Mouse (Mus musculus): ENCODE data around the gene Hist3h2a.

Hist3h2a gene

DNA sequence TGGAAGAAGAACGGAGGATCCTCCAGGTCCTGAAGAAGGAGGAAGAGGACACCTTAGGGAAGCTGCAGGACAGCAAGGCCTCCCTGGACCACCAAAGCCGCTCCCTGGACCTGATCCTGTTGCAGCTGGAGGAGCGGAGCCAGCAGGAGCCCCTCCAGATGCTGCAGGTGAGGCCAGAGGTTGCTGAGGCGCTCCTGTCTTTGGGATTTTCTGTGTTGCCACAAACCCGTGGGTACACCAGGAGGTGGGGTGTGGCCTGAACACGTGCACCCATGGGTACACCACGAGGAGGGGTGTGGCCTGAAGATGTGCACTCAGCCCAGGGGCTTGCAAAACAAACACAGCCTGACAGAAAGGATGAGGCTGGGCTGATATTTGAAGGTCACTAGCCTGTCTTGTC, 14.1 kb downstream of the Hist3h2a start:
- DNase-seq (ENCODE audit: low spot score), result no peak

DNA sequence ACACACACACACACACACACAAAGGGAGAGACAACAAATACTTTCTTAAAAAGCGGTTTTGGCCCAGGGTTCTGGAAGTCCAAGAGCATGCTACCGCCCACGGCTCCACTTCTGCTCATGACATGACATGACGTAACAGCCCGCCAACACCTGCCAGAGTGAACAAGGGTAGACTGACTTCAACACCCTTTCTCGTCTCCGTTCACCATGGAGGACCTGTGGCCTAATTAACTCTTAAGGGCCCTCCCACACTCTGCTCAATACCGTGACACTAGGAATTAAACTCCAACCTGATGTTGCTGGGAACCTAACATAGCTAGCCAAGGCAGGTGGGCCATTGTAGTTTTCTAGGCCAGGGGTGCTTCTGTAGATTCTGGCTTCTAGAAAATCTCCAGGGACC, 14.5 kb downstream of the Hist3h2a start:
- DNase-seq (ENCODE audit: low spot score), result no peak

DNA sequence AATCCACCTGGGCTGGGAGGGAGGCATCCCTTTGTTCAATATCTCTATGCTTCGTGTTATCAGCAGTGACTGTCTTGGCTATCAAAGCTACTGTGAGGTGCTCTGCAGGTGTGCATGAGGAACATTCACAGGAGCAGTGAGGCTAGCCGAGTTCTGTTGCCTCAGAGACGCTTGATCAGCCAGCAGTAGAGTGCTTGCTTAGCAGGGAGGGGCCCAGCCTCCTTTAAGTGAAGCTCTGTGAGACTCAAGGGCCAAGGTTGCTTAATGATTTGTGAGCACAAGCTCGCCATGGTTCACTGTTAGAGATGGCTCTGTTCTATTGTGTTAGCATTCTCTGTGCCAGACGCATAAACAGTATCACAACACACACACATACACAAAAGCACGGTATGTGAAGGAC, 15.2 kb downstream of the Hist3h2a start:
- DNase-seq (ENCODE audit: low spot score), result no peak

DNA sequence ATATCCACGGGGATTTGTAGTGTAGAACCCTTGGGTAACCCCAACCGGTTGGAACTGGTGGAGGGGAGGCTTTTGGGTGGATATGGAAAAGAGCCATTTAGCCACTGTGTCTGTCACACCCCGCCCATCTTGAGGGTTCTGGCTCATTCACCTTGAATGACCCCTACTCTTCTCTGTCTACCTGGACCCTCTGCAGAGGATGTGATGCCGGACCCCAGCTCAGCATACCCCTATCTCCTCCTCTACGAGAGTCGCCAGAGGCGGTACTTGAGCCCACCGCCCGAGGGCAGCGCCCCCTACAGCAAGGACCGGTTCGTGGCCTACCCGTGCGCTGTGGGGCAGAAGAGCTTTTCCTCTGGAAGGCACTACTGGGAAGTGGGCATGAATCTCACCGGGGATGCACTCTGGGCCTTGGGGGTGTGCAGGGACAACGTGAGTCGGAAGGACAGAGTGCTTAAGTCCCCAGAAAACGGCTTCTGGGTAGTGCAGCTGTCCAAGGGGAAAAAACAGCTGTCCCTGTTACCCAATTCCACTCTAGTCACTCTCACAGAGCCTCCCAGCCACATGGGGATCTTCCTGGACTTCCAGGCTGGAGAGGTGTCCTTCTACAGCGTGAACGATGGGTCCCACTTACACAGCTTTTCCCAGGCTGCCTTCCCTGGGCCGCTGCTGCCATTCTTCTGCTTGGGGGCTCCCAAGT, 16.5 kb downstream of the Hist3h2a start:
- DNase-seq (ENCODE audit: low spot score), result no peak

DNA sequence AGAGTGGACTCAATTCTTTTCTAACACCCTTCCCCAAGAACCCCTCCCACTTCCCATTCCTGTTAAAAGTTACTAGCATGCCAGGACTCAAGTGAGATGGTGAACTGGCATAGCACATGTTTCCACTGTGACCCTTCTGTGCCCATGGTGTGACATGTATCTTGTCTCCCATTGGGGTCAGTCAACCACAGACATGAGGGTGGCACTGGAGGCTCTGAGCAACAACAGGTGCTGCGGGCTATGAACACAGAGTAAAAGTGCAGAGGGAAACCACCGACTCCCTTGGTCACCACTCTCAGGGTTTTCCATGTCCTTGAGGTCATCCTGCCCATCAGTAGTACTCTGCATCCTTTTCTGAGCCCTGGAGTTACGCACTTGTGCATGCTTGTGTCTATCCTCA, 17.3 kb downstream of the Hist3h2a start:
- DNase-seq (ENCODE audit: low spot score), result no peak

DNA sequence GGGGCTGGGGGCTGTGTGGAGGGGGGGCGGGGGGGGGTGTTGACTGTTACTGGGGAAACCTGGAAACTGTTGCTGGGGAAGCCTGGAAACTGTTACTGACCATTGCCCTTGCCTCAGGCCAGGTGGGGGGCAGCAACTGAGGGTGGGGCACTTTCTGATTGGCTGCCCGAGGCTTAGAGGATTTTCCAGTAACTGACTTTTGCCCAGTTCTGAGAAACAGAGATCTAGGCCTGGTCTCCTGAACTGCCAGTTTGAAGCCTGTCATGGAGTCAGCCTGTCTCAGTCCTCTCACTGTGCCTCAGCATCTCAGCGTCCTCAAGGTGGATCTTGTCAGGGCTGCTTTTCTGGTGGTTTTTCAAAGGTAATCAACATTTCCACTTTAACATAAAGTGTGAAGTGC, 19.9 kb downstream of the Hist3h2a start:
- DNase-seq (ENCODE audit: low spot score), result no peak

DNA sequence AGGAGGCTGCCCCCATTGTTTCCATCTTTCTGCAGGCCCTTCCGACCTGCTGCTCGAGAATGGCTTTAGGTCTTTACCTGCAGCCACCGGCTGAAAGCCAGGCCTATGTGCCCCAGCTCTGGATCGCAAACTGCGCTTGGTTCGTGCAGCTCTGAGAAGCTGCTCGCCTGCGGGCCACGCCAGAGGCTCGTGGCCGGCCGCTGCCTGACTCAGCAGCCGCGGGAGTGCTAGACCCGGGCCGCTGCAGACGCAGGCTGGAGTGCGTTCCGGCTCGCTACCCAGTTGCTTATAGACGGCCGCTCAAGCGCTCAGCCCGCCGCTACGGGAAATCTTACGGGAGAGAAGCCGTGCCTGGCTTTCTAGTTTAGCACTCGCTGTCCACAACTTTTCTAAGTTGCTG, 22.7 kb downstream of the Hist3h2a start:
- DNase-seq (ENCODE audit: low spot score), result no peak

DNA sequence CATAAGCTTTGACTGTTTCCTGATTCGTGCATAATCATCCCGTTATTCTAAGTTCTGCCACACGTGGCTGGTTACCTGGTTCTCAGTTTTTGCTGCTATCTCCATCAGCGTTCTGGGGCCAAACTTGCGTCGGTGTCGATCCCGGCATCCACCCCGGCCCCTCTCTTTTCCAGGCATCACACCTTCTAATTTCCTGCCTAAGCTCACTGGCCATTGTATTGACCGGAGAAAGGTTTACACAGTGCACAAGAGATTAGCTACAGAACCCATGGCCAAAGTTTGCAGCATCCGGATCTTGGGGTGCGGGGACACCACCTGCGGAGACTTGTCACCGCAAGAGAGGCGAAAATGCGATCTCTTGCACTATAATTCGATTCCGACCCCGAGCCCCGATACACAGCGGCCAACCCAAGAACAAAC, 23.1 kb downstream of the Hist3h2a start:
- no peak for DNase-seq (ENCODE audit: low spot score)

DNA sequence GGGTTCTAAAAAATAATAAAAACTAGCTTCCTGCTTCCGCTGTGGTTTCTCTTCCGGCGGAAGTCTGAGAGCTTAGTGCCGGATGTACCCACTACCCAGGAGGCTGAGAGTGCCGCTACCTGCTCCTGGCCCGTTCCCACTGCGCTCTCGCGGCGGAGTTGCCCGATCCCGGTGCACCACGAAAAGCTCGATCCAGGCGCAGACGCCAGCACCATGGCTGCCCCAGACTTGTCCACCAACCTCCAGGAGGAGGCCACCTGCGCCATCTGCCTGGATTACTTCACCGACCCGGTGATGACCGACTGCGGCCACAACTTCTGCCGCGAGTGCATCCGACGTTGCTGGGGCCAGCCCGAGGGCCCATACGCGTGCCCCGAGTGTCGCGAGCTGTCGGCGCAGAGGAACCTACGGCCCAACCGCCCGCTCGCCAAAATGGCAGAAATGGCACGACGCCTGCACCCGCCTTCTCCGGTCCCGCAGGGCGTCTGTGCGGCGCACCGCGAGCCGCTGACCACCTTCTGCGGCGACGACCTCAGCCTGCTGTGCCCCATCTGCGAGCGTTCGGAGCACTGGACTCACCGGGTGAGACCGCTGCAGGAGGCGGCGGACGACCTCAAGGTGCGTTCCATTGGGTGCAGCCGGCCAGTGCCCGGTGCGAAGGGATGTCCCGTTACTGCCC, 23.7 kb downstream of the Hist3h2a start, which contains the start of gene Trim11:
Trim11 (plus strand) TSS at position 67 of the 679 bp plus-strand sequence.
- DNase-seq (ENCODE audit: low spot score), result peak; percentile 55

DNA sequence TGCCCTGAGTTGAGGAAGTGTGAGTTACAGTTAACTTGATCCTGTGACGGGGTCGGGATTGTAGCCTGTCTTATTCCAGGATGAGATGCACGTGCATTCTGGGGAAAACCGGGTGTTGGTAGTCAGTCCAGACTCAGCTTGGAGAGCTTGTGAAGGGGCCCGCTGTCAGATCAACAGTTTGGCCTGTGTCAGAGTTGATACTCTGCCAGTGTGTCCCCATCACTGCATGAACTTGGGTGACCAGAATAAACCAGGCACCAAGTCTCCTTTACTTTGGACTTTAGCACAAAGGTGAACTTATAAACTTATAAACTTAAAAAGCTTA, 24.2 kb downstream of the Hist3h2a start:
- DNase-seq (ENCODE audit: low spot score), result no peak

DNA sequence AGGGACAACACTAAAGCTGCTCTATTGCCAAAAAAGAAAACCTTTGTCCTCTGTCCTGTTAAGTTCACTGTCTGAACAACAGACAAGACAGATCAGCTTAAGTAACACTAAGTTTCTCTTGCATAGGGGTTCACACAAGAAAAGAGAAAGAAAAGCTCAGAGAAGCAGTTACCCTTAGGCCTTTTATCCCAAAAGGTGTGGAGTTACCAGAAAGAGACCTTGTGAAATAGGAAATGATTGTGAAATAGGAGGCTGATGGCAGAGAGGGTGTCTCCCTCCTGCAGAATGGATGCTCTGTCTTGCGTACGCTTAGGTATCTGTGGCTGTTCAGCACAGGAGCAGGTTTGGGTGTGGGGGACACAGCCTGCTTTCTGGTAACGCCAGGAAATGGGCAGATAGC, 24.7 kb downstream of the Hist3h2a start:
- DNase-seq (ENCODE audit: low spot score), result no peak

DNA sequence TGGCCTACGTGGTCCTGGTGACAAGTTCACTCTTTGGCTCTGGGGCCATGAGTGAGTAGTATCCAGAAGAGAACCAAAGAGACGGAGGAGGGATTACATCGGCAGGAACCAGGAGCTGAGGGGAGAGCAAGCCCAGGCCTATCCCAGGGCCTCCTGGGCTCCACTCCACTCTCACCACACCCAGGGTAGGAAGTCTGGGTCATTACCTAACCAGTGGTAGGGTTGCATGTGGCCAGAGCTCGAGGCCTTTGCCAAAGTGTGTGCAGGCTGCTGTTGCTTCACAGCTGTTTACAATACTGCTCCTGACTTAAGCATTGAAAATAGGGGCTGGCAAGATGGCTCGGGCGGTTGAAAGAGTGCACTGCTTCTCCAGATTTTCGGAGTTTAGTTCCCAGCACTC, 25.2 kb downstream of the Hist3h2a start:
- DNase-seq (ENCODE audit: low spot score), result no peak

DNA sequence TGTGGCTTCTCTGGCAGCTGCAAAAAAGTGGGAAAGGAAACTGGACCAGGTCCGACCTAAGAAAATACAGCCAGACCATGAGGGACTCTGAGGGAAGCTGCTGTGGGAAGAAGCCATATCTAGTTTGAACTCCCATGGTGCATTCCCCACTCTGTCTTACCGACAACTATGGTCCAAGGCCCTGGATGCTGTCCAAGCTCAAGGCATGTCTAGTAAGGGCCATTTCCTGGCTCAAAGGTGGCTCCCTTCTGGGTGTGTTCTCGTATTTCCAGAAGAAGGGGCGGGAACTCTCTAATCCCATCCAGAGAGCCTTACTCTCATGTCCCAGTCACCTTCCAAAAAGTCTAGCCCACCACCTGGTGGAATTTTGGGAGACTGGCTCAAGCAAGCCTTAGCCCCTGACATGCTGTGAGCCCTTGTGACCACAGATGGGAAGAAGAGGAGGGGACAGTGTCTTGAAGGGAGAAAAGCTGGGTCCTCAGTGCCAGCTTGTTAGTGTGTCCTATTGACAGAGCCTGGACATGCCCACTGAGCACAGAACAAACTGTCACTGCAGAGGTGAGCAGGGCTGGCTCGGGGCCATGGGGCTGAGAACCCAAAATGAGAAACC, 26.0 kb downstream of the Hist3h2a start:
- DNase-seq (ENCODE audit: low spot score), result no peak

DNA sequence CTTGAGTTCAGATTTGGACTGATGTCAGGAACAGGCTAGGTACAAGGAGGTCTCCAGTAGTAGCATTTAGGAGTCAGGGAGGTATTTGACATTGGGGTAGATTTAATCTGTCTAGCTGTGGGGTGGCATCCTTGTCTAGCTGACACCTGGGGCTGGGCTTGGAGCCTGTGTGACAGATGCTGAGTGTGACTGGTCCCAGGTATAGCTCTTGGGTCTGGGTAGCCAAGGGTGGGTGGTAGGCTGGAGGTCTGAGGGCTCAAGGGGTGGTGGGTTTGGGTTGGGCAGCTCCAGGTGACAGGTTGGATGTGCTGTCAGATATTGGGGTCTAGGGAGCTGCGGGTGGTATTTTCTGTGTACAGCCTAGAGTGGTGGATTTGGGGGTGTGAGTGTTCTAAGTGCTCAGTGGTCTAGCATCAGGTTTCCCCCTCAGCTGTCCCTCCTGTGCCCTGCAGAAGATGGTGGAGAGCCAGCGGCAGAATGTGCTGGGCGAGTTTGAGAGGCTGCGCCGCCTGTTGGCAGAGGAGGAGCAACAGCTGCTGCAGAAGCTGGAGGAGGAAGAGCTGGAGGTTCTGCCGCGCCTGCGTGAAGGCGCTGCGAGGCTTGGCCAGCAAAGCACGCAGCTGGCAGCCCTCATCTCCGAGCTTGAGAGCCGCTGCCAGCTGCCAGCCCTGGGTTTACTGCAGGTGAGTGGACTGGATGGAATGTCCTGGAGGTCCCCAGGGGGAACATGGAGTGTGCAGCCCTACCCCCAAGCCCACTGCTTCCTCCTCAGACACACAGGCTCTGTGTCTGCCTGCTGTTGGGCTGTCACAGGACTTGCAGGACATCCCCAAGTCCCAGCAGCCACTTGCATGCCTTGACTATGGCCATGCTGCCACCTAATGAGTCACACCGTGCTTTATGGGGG, 27.3 kb downstream of the Hist3h2a start:
- DNase-seq (ENCODE audit: low spot score), result no peak

DNA sequence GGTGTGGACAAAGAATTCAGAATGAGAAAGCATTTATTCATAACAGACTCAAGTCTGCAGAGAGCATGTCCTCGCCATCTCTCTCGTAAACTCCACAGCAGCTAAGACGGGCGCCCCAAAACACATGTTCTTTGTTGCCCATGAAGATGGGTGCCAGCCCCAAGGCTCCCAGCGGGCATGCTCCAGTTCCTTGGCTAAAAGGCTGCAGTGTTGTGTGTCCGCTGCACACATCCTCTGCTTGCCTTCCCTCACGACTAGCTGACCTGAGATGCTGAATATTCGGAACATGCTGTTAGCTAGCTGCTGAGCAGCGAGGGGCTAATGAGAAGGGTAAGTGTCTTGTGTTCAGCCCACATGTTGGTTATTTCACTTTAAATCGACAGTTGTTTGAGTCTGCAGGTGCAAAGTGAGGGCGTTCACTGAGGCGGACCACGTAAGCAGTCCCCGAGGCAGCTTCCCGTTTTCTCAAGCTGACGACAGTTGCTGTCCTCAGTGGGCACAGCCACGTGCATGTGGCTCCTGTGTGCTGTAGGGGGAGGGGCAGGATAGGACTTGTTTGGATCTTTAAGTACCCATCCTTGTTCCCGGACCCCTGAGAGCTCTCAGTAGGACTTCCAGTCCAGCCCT, 28.1 kb downstream of the Hist3h2a start:
- no peak for DNase-seq (ENCODE audit: low spot score)

DNA sequence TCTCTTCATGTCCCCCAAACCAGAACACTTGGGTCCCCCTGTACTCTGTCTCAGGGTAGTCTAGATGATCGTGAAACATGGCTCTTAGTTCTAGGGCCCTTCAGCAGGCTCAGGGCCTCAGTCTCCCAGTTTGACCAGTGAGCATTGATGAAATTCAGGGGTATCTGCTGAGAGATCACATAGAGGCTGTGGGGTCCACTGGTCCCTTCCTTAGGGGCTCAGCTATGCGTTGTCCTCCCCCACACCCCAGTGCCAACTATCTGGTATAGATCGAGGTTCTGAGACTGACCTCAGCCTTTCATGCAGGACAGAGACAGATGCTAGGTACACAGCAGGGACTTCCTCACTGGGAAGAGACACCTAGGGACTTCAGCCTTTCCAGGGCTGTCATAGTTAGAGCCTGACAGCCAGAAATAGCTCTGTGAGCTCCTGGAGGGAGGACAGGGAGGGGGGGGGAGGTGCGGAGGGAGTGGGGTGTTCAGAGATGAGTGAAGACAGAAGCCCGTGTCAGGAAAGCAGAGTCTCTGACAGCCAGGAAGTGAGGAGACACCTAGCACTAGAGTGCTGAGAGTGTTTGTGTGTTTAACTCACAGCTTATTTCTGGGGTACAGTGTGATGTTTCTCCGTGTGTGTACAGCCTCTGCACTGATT, 29.3 kb downstream of the Hist3h2a start:
- DNase-seq (ENCODE audit: low spot score), result no peak

DNA sequence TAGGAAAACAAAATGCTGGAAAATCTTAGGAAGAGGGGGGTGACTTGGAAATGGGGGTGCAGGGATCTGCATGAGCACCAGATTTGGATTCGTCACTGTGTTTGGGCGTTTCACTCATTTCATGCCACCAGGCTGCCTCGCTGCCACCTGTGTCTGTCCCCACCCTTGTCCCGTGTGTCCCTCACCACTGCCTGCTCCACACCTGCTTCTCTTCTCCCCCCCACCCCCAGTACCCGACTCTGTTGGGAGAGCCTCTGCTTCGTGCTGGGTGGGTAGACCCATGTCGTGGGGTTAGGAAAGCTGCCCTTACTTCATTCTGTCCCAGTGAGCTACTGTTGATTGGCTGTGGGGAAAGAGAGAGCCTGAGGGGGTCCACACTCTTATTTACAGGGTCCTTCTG, 30.2 kb downstream of the Hist3h2a start:
- DNase-seq (ENCODE audit: low spot score), result no peak

DNA sequence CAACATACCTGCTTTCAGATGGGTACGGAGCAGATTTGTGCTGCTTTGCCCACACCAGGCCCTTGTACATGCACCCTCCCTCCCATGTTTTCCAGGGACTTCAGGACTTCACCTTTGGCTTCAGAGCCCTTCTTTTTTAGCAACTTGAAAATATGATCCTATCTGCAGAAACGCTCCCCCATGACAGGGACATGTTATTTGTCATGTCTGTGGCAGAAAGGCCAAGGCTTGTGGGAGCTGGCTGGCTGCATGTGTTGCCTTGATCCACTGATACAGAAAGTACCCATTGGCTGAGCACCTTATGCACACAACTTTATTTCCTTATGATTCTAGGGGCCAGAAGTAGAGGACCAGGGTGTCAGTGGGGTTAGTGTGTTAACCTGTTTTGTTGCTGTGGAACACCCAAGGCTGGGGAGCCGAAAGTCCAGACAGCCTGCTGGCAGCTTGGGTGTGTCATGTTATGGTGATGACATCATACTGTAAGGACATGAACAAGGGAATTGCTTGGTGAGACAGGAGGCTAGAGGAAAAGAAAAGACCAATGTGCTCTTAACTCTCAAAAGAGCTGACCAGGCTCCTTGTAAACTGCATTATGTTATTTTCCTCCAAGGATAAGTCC, 30.9 kb downstream of the Hist3h2a start:
- no peak for DNase-seq (ENCODE audit: low spot score)

DNA sequence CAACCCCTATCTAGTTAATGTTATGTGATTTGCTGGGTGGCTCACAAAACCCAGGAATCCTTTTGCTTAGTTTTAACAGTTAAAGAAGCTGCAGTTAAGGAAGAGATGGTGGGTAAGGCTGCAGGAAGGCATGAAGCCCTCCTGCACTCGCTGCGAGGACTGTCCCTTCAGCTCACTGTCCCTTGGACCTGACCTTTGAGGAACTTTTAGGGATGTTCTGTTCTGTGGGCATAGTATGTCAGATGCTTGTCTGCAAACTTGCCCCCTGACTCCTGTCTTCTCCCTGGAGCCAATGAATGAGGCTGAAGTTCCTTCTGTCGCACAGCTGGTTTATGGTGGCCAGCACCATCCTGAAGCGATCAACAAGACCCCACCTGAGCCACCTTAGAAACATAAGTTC, 34.7 kb downstream of the Hist3h2a start:
- DNase-seq (ENCODE audit: low spot score), result no peak

DNA sequence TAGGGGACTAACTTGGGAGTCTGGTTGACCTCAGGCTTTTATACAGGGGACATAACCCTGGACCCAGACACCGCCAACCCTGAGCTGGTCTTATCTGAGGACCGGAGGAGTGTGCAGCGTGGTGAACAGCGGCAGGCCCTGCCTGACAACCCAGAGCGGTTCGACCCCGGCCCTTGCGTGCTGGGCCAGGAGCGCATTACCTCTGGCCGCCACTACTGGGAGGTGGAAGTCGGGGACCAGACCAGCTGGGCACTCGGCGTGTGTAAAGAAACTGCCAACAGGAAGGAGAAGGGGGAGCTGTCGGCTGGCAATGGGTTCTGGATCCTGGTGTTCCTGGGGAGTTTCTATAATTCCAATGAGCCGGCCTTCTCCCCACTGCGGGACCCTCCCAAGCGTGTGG, 35.7 kb downstream of the Hist3h2a start:
- no peak for DNase-seq (ENCODE audit: low spot score)

DNA sequence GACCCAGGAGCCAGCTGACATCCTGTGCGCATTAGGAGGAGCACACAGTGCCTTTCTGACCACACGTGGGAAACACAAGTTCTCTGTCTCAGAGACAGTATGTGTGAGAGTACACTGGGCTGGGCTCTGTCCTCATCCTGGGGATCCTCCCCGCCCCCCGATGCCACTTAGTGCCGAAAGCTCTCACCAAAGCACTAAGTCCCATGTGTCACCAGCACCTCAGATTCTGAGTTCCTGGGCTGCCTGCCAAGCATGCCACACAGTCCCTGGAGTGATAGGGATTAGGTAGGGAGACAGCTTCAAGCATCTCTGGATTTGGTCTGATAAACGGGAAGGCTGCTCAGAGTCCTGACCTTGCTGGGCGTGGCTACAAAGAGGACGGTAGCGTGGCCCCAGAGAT, 36.3 kb downstream of the Hist3h2a start:
- DNase-seq (ENCODE audit: low spot score), result no peak

All from urinary bladder, postnatal 25 days (tissue).